Mouse (Mus musculus) left cerebral cortex, adult 11 months (tissue): ENCODE results near the gene Rrm2.

Experiments used
- DNase-seq: peaks from one replicate; pipeline ENCODE4 v3.0.0; 2022; ENCODE audit warnings: low spot score

Gene Rrm2

DNA sequence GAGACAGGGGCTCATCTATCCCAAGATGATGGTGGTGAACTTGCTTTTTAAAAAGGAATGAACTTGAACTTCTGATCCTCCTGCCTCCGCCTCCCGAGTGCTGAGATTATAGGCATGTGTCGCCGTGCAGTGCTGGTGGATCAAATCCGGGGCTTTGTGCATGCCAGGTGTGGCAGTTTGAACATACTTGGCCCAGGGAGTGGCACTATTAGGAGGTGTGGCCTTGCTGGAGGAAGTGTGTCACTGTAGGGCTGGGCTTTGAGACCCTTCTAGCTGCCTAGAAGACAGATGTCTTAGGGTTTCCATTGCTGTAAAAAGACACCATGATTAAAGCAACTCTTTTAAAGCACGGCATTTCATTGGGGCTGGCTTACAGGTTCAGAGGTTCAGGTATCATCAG, 42.5 kb downstream of the Rrm2 start:
- no peak for DNase-seq

GRCm38 (mm10) chr12:24753680-24754079, 45.6 kb downstream of the Rrm2 start:
- DNase-seq, result no peak

DNA sequence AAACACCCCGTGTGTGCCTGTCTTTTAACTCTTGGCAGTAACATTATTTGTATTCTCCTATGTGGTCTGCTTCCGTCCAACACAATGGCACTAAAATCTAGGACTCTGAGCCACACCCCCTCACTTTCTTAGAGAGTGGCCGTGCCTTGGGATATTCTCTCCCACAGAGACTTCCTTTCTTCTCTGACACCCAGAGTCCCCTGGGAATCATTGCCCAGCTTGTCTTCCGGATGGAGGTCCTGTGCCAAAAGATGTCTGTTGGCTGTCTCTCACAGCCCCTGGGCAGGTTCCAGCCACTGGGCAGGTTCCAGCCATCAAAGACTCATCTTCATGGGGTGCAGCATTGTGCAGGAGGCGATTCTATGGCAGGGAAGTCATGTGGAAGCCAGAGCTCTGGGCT, 46.7 kb downstream of the Rrm2 start:
- DNase-seq, result no peak

- no peak for DNase-seq
Measured at GRCm38 (mm10) chr12:24755471-24755870, 47.4 kb downstream of the Rrm2 start.

GRCm38 (mm10) chr12:24757387-24757786, 49.3 kb downstream of the Rrm2 start:
- DNase-seq, result no peak

DNA sequence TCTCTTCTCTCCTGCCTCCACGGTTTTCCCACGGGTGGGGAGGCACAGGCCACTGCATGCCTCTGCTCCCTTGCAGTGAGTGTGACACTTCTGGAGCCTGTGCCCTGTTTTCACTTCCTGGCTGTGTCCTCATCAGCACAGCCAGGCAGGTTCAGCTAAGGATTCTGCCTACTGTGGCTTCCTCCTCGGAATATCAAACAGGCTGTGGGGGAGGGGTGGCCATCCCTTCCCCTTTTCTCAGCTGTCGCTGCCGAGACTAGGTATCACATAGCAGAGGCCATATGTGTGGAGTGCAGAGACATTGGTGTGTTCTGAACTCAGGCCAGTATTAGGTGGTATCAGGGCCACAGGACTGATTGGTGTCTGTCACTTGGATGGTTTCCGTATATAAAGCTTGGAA, 50.3 kb downstream of the Rrm2 start:
- no peak for DNase-seq

DNA sequence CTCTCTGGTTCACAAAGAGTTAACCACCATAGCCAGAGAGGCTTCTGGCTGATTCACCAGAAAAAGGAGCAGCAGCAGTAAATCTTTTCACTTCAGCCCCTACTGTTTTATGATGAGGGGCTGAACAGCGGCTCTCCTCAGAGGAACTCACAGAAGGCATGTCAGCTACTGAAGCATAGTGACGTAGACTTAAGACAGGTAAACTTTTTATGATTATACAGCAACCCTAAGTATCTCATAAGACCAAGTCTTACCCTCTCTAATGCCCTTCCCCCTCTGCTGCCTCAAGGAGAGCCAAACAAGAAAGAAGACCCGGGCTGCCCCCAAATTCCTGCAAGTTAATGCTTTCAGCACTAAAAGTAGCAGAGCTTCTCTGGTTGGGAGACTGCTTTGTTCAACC, 54.2 kb downstream of the Rrm2 start:
- DNase-seq, result no peak
